Mouse (Mus musculus) liver, embryonic 14.5 days (tissue): ENCODE measurements around the gene Trim41.
"Not testable (repeated sequence)": the region's sequence is repeated elsewhere in the genome, so short reads cannot be mapped to it uniquely, and the experiment has no call there.

Source experiments
- CTCF ChIP-seq: IDR thresholded peaks from 2 replicates; pipeline ENCODE4 v1.5.1; 2016; ENCODE audit warnings: antibody characterized with exemption, low read depth, control low read depth
- EP300 ChIP-seq: IDR thresholded peaks from 2 replicates; pipeline ENCODE4 v1.6.1; 2016; ENCODE audit warnings: antibody characterized with exemption, low read depth

DNA sequence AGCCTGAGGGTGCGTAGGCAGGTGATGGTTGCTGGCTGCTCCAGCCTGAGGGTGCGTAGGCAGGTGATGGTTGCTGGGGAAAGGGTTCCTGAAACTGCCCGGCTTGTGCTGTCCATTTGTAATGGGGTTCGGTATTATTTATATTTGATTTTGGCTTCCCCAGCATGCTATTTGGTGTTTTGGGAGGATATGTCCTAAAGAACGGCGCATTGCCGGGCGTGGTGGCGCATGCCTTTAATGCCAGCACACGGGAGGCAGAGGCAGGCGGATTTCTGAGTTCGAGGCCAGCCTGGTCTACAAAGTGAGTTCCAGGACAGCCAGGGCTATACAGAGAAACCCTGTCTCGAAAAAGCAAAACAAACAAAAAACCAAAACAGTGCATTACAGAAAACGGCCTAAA, 4.1 kb upstream of the Trim41 start:
- TF ChIP-seq CTCF, EP300: not testable (repeated sequence)
